In the genomic region with DNA sequence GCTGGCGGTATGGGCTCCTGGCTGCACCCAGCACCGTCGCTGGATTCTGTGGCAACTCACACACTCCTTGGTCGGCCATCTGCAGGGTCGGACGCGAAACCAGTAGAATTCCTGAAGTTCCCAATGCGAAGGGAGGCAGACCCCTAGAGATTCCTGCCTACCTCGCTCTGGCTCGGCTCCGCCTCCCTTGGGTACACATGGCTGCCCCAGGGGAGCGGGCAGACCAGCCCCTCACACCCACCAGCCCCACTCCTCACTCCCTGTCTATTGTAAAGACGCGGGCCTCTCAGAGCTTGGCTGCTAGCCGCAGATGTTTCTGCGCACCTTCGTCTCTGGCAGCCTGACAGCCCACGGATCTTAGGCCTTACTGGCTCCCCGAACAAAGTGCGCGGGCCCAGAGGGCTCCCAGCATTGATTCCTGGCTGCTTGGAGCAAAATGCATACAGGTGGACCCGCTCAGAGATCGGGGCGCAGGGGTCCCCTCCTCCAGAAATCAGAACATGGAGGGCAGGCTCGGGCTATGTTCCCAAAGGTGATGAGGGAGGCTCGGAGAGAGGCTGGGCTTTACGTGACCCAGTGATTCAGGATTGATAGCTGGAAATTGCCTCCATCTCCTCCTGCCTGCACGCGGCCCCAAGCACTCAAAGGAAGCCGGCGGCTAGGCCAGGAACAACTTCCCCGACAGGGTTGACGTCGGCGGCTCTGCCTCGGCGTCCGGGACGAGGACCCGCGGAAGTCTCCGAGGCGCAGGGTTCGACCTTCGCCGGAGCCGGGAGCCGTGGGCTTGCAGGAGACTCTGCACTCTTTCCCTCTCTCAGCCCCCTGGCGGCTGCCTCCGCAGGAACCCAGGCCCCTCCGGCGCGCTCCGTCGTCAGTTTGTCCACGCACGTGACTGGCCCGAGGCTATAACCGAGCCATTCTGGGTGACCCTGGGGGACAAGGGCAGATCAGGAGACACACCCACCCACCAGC, we compare ENCODE assay signal across 9 mouse cellular contexts. TPM values are rescaled to one million over a fixed set of nuclear protein-coding genes. Genes with fewer than 3 reads are reported as not detected.
DNase-seq lines count a peak whose midpoint lies in the region; ATAC-seq and TF ChIP-seq lines count a peak whose summit lies in the region.
"Had no signal": no experiment of that assay in that cellular context is flagged by ENCODE, and none has a peak within 500 bp of the region (broad histone marks: within the 10 kb centered on the region; RNA-seq: fewer than 3 reads in every experiment).

No protein-coding gene starts in this region.

- 4% methylated on average over 59 of the region's 59 CpGs for WGBS in kidney, embryonic 15.5 days
- 1% methylated on average over 59 of the region's 59 CpGs for WGBS in embryonic facial prominence, embryonic 11.5 days
- WGBS in hindbrain, postnatal 0 days: 4% methylated on average over 59 of the region's 59 CpGs

- peak; percentile 40 for TF ChIP-seq CTCF in hindbrain, postnatal 0 days (IDR thresholded peaks at IDR 0.05; ENCODE audit: low read depth)

- H3K4me3 ChIP-seq in kidney, embryonic 15.5 days (replicated peaks): peak overlapping the region; percentile 32
- H3K4me3 ChIP-seq in embryonic facial prominence, embryonic 11.5 days (ENCODE audit: low read depth, low read length): peak overlapping the region; percentile 19
- 0 out of 2 replicates have a peak overlapping the region, but pooled peaks have one; percentile 8 for H3K4me3 ChIP-seq in hindbrain, postnatal 0 days (ENCODE audit: low read length)

- H3K9me3 ChIP-seq in kidney, embryonic 15.5 days (replicated peaks): no peaks in the 10 kb centered on the region
- H3K9me3 ChIP-seq in embryonic facial prominence, embryonic 11.5 days (replicated peaks; ENCODE audit: control insufficient read depth, low read length): no peaks in the 10 kb centered on the region
- no peaks in the 10 kb centered on the region for H3K9me3 ChIP-seq in hindbrain, postnatal 0 days (ENCODE audit: low read length)

- DNase-seq in kidney, adult 11 months: no peak
- DNase-seq in embryonic facial prominence, embryonic 11.5 days (ENCODE audit: low spot score): peak; percentile 73
- DNase-seq in hindbrain, postnatal 0 days (ENCODE audit: low spot score): no peak
- DNase-seq in neural tube, embryonic 10.5 days (ENCODE audit: extremely low spot score, low spot score): peak; percentile 68
- no peak for DNase-seq in natural killer cell, adult 2 months (ENCODE audit: low spot score in 2 of 2)
- no peak for DNase-seq in cerebellum, adult 18-20 months
- DNase-seq in layer of hippocampus, adult 18-20 months (ENCODE audit: low spot score in 2 of 2): no peak

- H3K27ac ChIP-seq in kidney, embryonic 15.5 days: no peak overlapping the region
- no peak overlapping the region for H3K27ac ChIP-seq in embryonic facial prominence, embryonic 11.5 days (replicated peaks; ENCODE audit: low read depth, low read length)
- H3K27ac ChIP-seq in hindbrain, postnatal 0 days: no peak overlapping the region

- no peak overlapping the region for H3K9ac ChIP-seq in kidney, embryonic 15.5 days
- peak overlapping the region; percentile 22 for H3K9ac ChIP-seq in embryonic facial prominence, embryonic 11.5 days (replicated peaks; ENCODE audit: low read length)
- H3K9ac ChIP-seq in hindbrain, postnatal 0 days (replicated peaks; ENCODE audit: low read length): no peak overlapping the region

- peaks cover 93% of the 10 kb centered on the region for H3K27me3 ChIP-seq in kidney, embryonic 15.5 days
- H3K27me3 ChIP-seq in embryonic facial prominence, embryonic 11.5 days (ENCODE audit: control insufficient read depth, insufficient read depth, low read length): peaks cover 60% of the 10 kb centered on the region
- H3K27me3 ChIP-seq in hindbrain, postnatal 0 days (ENCODE audit: insufficient read depth, low read length): peaks cover 51% of the 10 kb centered on the region

- no peaks in the 10 kb centered on the region for H3K36me3 ChIP-seq in kidney, embryonic 15.5 days
- H3K36me3 ChIP-seq in embryonic facial prominence, embryonic 11.5 days (replicated peaks; ENCODE audit: control insufficient read depth, insufficient read depth, low read depth, low read length): no peaks in the 10 kb centered on the region
- H3K36me3 ChIP-seq in hindbrain, postnatal 0 days (ENCODE audit: insufficient read depth, low read length): no peaks in the 10 kb centered on the region

- H3K4me2 ChIP-seq in kidney, embryonic 15.5 days: peak overlapping the region; percentile 56
- peak overlapping the region; percentile 35; the same call in 1 of the 2 replicates for H3K4me2 ChIP-seq in embryonic facial prominence, embryonic 11.5 days (ENCODE audit: low read depth, low read length)
- peak overlapping the region; percentile 34 for H3K4me2 ChIP-seq in hindbrain, postnatal 0 days (ENCODE audit: low read depth, low read length)

- no peak; the same call in none of the 2 replicates for ATAC-seq in kidney, embryonic 15.5 days (replicated peaks; ENCODE audit: low FRiP score)
- no peak for ATAC-seq in embryonic facial prominence, embryonic 11.5 days (replicated peaks; ENCODE audit: insufficient number of reproducible peaks, low FRiP score, low TSS enrichment, low read depth)
- no peak for ATAC-seq in hindbrain, postnatal 0 days

- peaks cover 43% of the 10 kb centered on the region for H3K4me1 ChIP-seq in kidney, embryonic 15.5 days
- peaks cover 23% of the 10 kb centered on the region for H3K4me1 ChIP-seq in embryonic facial prominence, embryonic 11.5 days (ENCODE audit: control insufficient read depth, insufficient read depth, low read length)
- peaks cover 4% of the 10 kb centered on the region; the same call in 1 of the 2 replicates for H3K4me1 ChIP-seq in hindbrain, postnatal 0 days (ENCODE audit: insufficient read depth, low read length)

RNA-seq across cellular contexts. Expression of a gene that starts 0.9 kb away (rescaled TPM):
- 0.28 and 0.40 TPM in 2 replicates for polyA plus RNA-seq in kidney, embryonic 15.5 days (2015; fragmentation: Nextera tagmentation; extraction: Ambion mirVana)
- polyA plus RNA-seq in embryonic facial prominence, embryonic 11.5 days (2014; fragmentation: Nextera tagmentation; extraction: Ambion mirVana): 6.3 and 6.8 TPM in 2 replicates
- total RNA-seq in hindbrain, postnatal 0 days (2014; rRNA removed): 0.37 and 4.0 TPM in 2 replicates
- polyA plus RNA-seq in hindbrain, postnatal 0 days (2015; fragmentation: Nextera tagmentation; extraction: Ambion mirVana): 0.51 and 0.92 TPM in 2 replicates
- 1 to 10 TPM; 1.6 to 2.4 TPM for total RNA-seq in layer of hippocampus, adult 18-20 months (2021)
- total RNA-seq: liver, adult 2 months had no signal

RNA-seq across cellular contexts. Expression of a gene that starts 30.9 kb away (rescaled TPM):
- 0.93 and 1.6 TPM in 2 replicates for polyA plus RNA-seq in kidney, embryonic 15.5 days (2015; fragmentation: Nextera tagmentation; extraction: Ambion mirVana)
- polyA plus RNA-seq in embryonic facial prominence, embryonic 11.5 days (2014; fragmentation: Nextera tagmentation; extraction: Ambion mirVana): 5.8 and 6.4 TPM in 2 replicates
- total RNA-seq in hindbrain, postnatal 0 days (2014; rRNA removed): 29.3 and 30.8 TPM in 2 replicates
- polyA plus RNA-seq in hindbrain, postnatal 0 days (2015; fragmentation: Nextera tagmentation; extraction: Ambion mirVana): 7.6 and 10.1 TPM in 2 replicates
- under 1 TPM in 1 of 2 experiments, not detected in 1; 0.97 TPM for total RNA-seq in layer of hippocampus, adult 18-20 months (2021)
- total RNA-seq: liver, adult 2 months had no signal
- polyA plus RNA-seq: liver, adult 2 months had no signal

RNA-seq across cellular contexts. Expression of a gene that starts 34.9 kb away (rescaled TPM):
- polyA plus RNA-seq in kidney, embryonic 15.5 days (2015; fragmentation: Nextera tagmentation; extraction: Ambion mirVana): 1.5 and 4.3 TPM in 2 replicates
- 1.1 and 3.0 TPM in 2 replicates for polyA plus RNA-seq in embryonic facial prominence, embryonic 11.5 days (2014; fragmentation: Nextera tagmentation; extraction: Ambion mirVana)
- total RNA-seq in hindbrain, postnatal 0 days (2014; rRNA removed): 23.8 and 24.0 TPM in 2 replicates
- polyA plus RNA-seq in hindbrain, postnatal 0 days (2015; fragmentation: Nextera tagmentation; extraction: Ambion mirVana): 3.1 and 4.0 TPM in 2 replicates
- 100 to 1,000 TPM; 173 to 179 TPM for total RNA-seq in layer of hippocampus, adult 18-20 months (2021)
- total RNA-seq: liver, adult 2 months had no signal
- polyA plus RNA-seq: liver, adult 2 months had no signal

RNA-seq across cellular contexts. Expression of a gene that starts 38.4 kb away (rescaled TPM):
- 16.3 and 17.1 TPM in 2 replicates for polyA plus RNA-seq in kidney, embryonic 15.5 days (2015; fragmentation: Nextera tagmentation; extraction: Ambion mirVana)
- 33.7 and 39.9 TPM in 2 replicates for polyA plus RNA-seq in embryonic facial prominence, embryonic 11.5 days (2014; fragmentation: Nextera tagmentation; extraction: Ambion mirVana)
- 286 and 335 TPM in 2 replicates for total RNA-seq in hindbrain, postnatal 0 days (2014; rRNA removed)
- polyA plus RNA-seq in hindbrain, postnatal 0 days (2015; fragmentation: Nextera tagmentation; extraction: Ambion mirVana): 186 and 195 TPM in 2 replicates
- 100 to 1,000 TPM; 549 to 589 TPM for total RNA-seq in layer of hippocampus, adult 18-20 months (2021)

Comparison
In these comparisons a context has a peak if more than half of its experiments do, and no peak if none do; other contexts are left out.
1. DNase-seq: peak in embryonic facial prominence, embryonic 11.5 days (single experiment) and neural tube, embryonic 10.5 days (single experiment); none in kidney, adult 11 months (single experiment), hindbrain, postnatal 0 days (single experiment), natural killer cell, adult 2 months (0 of 2), cerebellum, adult 18-20 months (0 of 2) and layer of hippocampus, adult 18-20 months (0 of 2).
2. Peak in every context shown above with its lines, with median percentiles within 50 percentile points of each other: H3K4me2 ChIP-seq and H3K4me3 ChIP-seq.